Mouse (Mus musculus) urinary bladder, postnatal 14 days (tissue): ENCODE measurements around the gene Gm7029.
"Not testable (repeated sequence)": the region's sequence is repeated elsewhere in the genome, so short reads cannot be mapped to it uniquely, and the experiment has no call there.

Experiments
- DNase-seq: peaks from one replicate; pipeline ENCODE4 v3.0.0; 2021; ENCODE audit warnings: low spot score

Gene Gm7029

GRCm38 (mm10) chr17:33873537-33873936 lies at the start of gene Gm7029:
Gm7029 (plus strand) TSS chr17:33873837.
- DNase-seq, result not testable (repeated sequence)

- DNase-seq, result peak; percentile 98
Observed at GRCm38 (mm10) chr17:33824084-33824996, 49.3 kb upstream of the Gm7029 start, which contains the start of the genes Rps28 and Ndufa7. Rps28 (minus strand) TSS chr17:33824562. Ndufa7 (plus strand) TSS chr17:33824572.

GRCm38 (mm10) chr17:33824997-33825330 lies 48.7 kb upstream of the Gm7029 start:
- DNase-seq, result not testable (repeated sequence)

GRCm38 (mm10) chr17:33825462-33825861 lies 48.2 kb upstream of the Gm7029 start:
- DNase-seq, result no peak

GRCm38 (mm10) chr17:33826850-33827249 lies 46.8 kb upstream of the Gm7029 start:
- peak; percentile 72 for DNase-seq

- peak; percentile 49 for DNase-seq
Observed at GRCm38 (mm10) chr17:33828892-33829291, 44.7 kb upstream of the Gm7029 start.

- DNase-seq, result no peak
Observed at GRCm38 (mm10) chr17:33829561-33829960, 44.1 kb upstream of the Gm7029 start.

GRCm38 (mm10) chr17:33842966-33843795 lies 30.5 kb upstream of the Gm7029 start, which contains the start of gene Cd320:
Cd320 (plus strand) TSS chr17:33843091.
- DNase-seq, result peak; percentile 91

GRCm38 (mm10) chr17:33844196-33844595 lies 29.4 kb upstream of the Gm7029 start:
- DNase-seq, result no peak

- no peak for DNase-seq
Observed at GRCm38 (mm10) chr17:33848139-33848538, 25.5 kb upstream of the Gm7029 start.

GRCm38 (mm10) chr17:33851331-33851730 lies 22.3 kb upstream of the Gm7029 start:
- no peak for DNase-seq

GRCm38 (mm10) chr17:33857816-33858215 lies 15.8 kb upstream of the Gm7029 start:
- no peak for DNase-seq

- peak; percentile 26 for DNase-seq
Observed at GRCm38 (mm10) chr17:33865330-33866030, 8.2 kb upstream of the Gm7029 start.

GRCm38 (mm10) chr17:33874411-33874810 lies 774 bp downstream of the Gm7029 start:
- DNase-seq, result no peak

GRCm38 (mm10) chr17:33875797-33876196 lies 2.2 kb downstream of the Gm7029 start:
- DNase-seq, result peak; percentile 13

GRCm38 (mm10) chr17:33884320-33884719 lies 10.7 kb downstream of the Gm7029 start:
- not testable (repeated sequence) for DNase-seq

- not testable (repeated sequence) for DNase-seq
Observed at GRCm38 (mm10) chr17:33887802-33888201, 14.2 kb downstream of the Gm7029 start.

GRCm38 (mm10) chr17:33888230-33888629 lies 14.6 kb downstream of the Gm7029 start:
- not testable (repeated sequence) for DNase-seq

- DNase-seq, result not testable (repeated sequence)
Observed at GRCm38 (mm10) chr17:33889941-33890532, 16.4 kb downstream of the Gm7029 start.

GRCm38 (mm10) chr17:33890533-33891059 lies 17.0 kb downstream of the Gm7029 start, which contains the start of gene Kifc1:
Kifc1 (minus strand) TSS chr17:33890661.
- peak; percentile 99 for DNase-seq

GRCm38 (mm10) chr17:33891357-33891756 lies 17.7 kb downstream of the Gm7029 start:
- DNase-seq, result no peak
